Mouse (Mus musculus): ENCODE measurements around the gene Arfgef3. TPM values are rescaled to one million over a fixed set of nuclear protein-coding genes. Genes with fewer than 3 reads are reported as not detected.
"Not testable (repeated sequence)": the region's sequence is repeated elsewhere in the genome, so short reads cannot be mapped to it uniquely, and the experiment has no call there.

The Arfgef3 gene
- total RNA-seq, 2 experiments from 2014 or later, result 0.31 to 0.48 TPM

GRCm38 (mm10) chr10:18604827-18605535 is 138.8 kb downstream of the Arfgef3 start:
- intact Hi-C loops (cut with DNase I), result loop anchor here (5.0 to 10.0 kb wide), 2 partner anchors 43 to 150 kb away; no protein-coding TSS in a partner anchor
- not testable (repeated sequence) for DNase-seq (ENCODE audit: low spot score)

GRCm38 (mm10) chr10:18602030-18602429 is 141.7 kb downstream of the Arfgef3 start:
- intact Hi-C loops (cut with DNase I), result loop anchor here (2.0 to 10.0 kb wide), 4 partner anchors 40 to 359 kb away; no protein-coding TSS in a partner anchor
- no peak for DNase-seq (ENCODE audit: low spot score)

DNA sequence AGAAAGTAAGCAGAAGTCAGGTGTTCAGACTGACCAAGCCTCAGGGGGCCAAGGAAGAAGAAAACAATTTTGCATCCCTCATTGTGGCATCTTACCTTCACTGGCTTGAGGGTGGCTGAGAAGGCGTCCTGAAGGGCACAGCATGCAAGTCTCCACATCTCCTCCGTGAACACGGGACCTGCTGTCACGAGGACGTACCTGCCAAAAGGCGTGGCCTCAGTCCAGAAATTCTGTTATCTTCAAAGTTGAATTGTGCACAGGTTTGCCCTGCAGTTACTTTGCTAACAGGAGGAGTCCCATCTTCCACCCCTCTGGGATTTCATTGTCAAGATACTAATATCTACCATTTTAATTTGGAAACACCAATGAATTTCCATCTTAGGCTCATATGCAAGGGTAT is 146.1 kb downstream of the Arfgef3 start:
- intact Hi-C loops (cut with DNase I), result no loop called here
- DNase-seq (ENCODE audit: low spot score), result no peak

DNA sequence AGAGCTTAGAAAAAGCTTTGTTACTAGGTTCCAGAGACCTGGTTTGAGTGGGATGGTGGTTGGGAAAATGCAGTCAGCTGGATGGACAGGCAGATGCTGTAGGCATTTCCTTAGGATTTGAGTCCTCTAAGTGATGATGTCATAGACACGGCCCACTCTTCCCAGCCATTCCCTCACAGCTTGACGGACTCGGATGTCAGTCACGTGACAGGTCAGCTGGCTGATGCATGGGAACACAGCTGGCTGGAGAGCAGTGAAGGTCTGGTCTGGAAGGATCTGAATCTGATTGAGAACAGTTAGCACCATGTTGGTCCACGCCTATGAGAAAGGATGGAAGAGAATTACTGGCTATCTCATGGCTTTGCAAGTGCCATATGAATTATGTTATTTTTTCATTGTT is 154.3 kb downstream of the Arfgef3 start:
- intact Hi-C loops (cut with DNase I), result no loop called here
- DNase-seq (ENCODE audit: low spot score), result no peak

DNA sequence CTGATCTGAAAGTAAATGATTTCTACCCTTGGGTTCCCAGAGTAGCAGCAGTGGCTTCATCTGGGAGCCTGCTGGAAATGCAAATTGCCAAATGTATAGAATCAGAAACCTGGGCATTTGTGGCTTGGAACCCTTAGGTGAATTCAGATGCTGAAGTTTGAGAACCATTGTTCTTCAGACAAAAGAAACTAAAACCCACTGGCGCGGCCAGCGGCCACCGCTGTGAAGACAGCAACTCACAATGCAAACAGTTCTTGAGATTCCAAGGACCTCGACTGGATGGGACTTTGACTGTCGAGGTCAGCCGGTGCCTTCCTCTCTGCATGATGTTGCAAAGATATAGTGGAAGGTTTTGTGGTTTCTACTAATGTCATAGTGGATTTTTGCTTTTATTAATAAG is 159.6 kb downstream of the Arfgef3 start:
- DNase-seq (ENCODE audit: low spot score), result no peak
- intact Hi-C loops (cut with DNase I), result no loop called here

- intact Hi-C loops (cut with DNase I), result no loop called here
- no peak for DNase-seq (ENCODE audit: low spot score)
Observed at GRCm38 (mm10) chr10:18572581-18572980, 171.2 kb downstream of the Arfgef3 start.

- intact Hi-C loops (cut with DNase I), result loop anchor here (2.0 to 5.0 kb wide), 3 partner anchors 39 to 344 kb away; no protein-coding TSS in a partner anchor
- DNase-seq (ENCODE audit: low spot score), result no peak
Observed at GRCm38 (mm10) chr10:18562940-18563339, 180.8 kb downstream of the Arfgef3 start.

GRCm38 (mm10) chr10:18561445-18561844 is 182.3 kb downstream of the Arfgef3 start:
- intact Hi-C loops (cut with DNase I), result loop anchor here (5.0 kb wide), 2 partner anchors 41 to 346 kb away; no protein-coding TSS in a partner anchor
- DNase-seq (ENCODE audit: low spot score), result no peak

- intact Hi-C loops (cut with DNase I); DNase-seq (ENCODE audit: low spot score): not testable (repeated sequence)
Observed at GRCm38 (mm10) chr10:18559076-18559475, 184.7 kb downstream of the Arfgef3 start.

- DNase-seq (ENCODE audit: low spot score), result no peak
- intact Hi-C loops (cut with DNase I), result no loop called here
Observed at GRCm38 (mm10) chr10:18549321-18550216, 194.2 kb downstream of the Arfgef3 start.

GRCm38 (mm10) chr10:18547381-18547780 is 196.4 kb downstream of the Arfgef3 start:
- intact Hi-C loops (cut with DNase I), result no loop called here
- DNase-seq (ENCODE audit: low spot score), result no peak

DNA sequence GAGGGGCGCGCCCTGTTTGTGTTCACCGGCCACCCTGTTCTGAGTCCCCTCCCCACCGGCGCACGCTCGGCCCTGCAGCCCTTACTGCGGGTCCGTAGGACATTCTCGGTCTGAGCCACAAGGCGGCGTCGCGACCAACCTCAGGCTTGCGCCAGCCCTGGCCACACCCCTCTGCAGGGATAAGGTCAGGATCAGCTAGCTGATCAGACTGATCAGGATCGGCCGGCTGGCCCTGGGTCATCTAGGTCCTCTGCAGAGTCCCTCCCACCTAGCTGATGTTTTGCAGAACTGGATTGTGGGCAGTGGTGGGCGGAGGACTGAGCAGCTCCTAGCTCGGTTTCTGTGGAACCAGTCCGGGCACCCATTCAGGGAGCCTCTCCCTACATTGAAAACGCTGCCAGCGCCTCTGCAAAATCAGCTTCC is 197.9 kb downstream of the Arfgef3 start, which contains the start of gene Hebp2:
Gene Hebp2 (minus strand): TSS at position 264 of the 423 bp plus-strand sequence.
- intact Hi-C loops (cut with DNase I), result no loop called here
- DNase-seq (ENCODE audit: low spot score), result no peak

DNA sequence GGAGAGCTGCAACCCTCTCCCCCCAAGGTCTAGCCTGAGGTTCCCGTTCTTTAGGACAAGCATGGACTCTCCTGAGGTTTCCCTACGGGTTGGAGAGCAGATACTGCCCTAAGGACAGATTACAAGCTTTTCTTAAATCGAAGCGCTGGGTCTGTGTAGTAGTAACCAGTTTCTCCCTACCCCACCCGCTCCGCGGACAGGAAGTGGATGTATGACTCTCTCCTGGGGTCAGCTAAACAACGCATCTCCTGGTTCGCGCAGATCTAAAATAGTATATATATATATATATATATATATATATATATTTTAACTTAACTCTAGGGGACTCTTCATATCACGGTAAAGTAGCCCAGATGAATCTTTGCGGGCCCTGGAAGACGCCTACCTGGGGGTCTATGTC is 198.4 kb downstream of the Arfgef3 start:
- DNase-seq (ENCODE audit: low spot score), result no peak
- intact Hi-C loops (cut with DNase I), result no loop called here

DNA sequence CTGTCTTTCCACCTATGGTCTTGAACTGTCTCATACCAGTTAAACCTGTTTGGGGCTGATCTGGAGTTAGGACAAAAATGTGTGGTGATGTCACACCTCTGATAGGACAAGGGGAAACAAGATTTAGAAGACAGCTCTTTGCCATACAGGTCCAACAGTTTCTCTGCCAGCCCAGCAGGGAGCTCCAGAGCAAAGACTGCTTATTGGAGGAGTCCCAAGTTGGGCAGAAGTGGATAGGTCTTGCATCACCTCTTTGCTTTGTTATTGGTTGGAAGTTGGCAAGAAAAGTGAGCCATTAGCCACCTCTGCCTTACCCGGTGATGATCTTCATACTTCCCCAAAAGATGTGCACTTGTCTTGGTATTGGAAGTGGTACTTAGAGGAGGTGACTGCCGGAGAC is 206.9 kb downstream of the Arfgef3 start:
- no peak for DNase-seq (ENCODE audit: low spot score)
- intact Hi-C loops (cut with DNase I), result no loop called here

DNA sequence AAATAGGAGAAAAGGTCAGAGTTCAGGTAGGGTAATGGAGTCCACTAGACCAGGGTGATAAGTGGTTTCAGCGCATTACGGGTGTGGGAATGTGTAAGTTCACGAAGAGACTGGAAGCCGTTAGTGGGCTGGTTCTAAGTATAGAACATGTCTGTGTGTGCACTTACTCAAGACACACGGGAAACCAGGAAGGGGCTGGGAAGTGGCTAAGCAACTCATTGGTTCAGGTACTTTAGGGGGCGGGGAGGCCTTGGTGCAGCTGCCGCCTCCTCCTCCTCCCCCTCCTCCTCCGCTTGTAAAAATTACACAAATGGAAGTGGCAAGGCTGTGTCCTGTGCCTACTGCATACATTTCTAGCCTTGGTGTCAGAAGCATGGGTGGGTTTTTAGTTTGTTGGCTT is 211.5 kb downstream of the Arfgef3 start:
- DNase-seq (ENCODE audit: low spot score), result no peak
- intact Hi-C loops (cut with DNase I), result no loop called here

Other genes with a start within 250 kb of the Arfgef3 start
- under 1 TPM; 0.50 to 0.70 TPM for gene Hebp2, start 197.9 kb downstream of the Arfgef3 start, total RNA-seq (2021)
- not detected for gene Gm4922, start 42.8 kb upstream of the Arfgef3 start, total RNA-seq (2021)
- gene Perp, start 101.1 kb upstream of the Arfgef3 start, total RNA-seq (2021), result 100 to 1,000 TPM; 121 to 130 TPM

Measured in heart, postnatal 25 days (tissue).